Mouse (Mus musculus) 416B (cell line): ENCODE data around the gene Timm13.
A peak's percentile ranks its signal among the peaks of the same experiment; 100 is the strongest.

Source experiments
- DNase-seq: peaks from one replicate; pipeline ENCODE4 v3.0.0; 2011; ENCODE audit warnings: low read depth

Timm13 gene

GRCm38 (mm10) chr10:80862305-80862704, 38.5 kb downstream of the Timm13 start:
- no peak for DNase-seq

DNA sequence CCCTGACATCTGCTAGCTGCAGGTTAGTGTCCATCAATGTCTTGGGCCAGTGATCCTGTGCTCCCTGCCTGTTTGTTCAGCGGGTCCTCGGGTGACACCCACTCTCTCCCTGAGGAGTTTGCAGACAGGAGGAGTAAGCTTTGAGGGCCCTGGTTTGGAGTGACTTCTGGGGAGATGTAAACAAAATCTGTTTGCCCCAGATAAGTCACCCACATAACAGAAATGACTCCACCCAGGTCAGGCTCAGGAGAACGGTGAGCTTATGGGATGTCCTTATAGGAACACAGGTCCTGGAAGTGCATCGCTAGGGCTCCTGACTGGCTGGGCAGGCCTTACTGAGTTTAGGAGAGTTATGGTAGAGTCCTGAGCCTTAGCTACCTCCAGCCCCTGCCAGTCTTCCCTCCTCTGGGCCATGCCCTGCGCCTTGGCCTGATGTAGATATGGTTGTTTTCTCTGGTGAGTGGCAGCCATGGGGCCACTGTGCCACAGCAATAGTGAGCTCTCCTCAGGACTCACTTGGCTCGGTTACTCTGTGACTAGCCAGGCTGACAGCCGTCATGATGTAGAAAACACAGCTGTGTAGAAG, 42.3 kb downstream of the Timm13 start:
- DNase-seq: no peak

DNA sequence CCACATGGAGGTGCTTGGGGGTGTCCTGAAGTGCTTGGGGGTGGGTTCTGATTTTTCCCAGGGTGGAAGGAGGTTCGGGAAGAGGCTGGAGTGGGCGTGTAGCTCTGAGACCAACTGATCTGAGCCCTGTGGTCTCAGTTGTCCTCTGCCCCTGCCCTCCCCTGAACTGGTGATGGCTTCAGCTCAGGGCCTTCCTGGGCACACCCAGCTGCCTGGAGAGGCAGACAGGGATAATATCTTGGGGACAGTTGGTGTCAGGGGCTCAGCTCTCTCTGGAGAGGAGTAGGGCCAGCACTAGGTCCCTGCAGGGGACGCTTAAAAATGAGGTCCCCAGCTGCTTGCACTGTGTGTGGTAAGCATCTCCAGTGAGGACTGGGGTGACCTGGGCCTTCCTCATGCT, 42.9 kb downstream of the Timm13 start:
- no peak for DNase-seq

- no peak for DNase-seq
These were observed 43.4 kb downstream of the Timm13 start for GRCm38 (mm10) chr10:80857386-80857785.

DNA sequence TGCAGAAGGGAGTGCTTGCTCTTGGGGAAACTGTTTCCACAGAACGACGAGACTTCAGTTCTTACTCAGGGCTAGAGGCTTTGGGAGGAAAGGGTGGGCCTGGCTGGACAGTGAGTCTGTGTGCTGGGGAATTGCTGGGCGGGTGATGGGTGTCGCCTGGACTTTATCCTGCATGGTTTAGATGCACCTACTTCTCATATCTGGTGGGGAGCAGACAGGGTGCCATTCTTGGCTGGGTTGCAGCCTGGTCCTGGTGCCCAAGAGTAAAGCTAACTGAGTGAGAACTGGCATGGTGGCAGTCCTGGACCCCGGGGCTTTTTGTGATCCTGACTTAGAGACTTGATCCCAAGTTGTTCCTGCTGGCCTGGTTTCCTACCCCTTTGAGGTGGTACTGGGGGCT, 43.9 kb downstream of the Timm13 start:
- no peak for DNase-seq

- peak; percentile 81 for DNase-seq
These were observed 44.5 kb downstream of the Timm13 start for GRCm38 (mm10) chr10:80856267-80856666.

- peak; percentile 36 for DNase-seq
These were observed 45.1 kb downstream of the Timm13 start for GRCm38 (mm10) chr10:80855749-80856073.

DNA sequence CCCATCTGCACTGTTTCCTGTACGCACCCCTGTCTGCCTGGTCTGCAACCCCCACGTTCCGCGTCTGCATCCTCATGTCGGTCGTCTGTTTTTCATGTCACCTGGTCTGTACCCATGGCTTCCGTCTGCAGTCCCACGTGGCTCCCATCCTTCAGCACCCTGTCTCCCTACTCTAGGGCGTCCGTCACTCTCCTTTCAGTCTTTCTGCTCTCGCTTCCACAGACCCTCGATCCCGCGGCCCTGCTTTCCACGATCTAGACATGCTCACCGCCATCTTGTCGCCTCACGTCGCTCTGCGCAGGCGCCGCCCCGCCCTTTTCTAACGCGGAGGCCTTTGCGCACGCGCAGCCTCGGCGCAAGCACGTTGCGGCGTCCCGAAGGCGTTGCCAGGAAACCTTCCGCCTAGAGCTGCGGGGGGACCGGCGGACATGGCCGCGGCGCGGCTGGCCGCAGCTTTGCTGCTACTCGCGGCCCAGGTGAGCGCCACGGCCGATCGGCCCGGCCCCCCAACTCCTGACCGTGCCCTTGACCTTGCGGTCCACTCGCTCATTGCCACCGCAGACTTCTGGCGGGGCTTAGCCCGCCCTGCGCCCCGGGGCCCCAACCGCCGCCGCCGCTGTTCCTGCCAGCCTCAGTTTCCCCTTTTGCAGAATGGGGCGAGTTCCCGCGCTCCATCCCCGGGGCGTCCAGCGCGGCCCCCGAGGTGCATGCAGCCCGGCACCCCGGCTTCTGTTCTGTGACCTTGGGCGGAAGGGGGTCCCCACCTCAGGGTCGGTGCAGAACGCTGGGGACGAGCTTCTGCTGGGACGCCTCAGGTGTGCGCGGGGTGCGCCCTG, 45.6 kb downstream of the Timm13 start, which contains the start of the genes Lsm7 and Sppl2b:
Gene Lsm7 (minus strand): TSS at position 297 of the 836 bp plus-strand sequence.
Gene Sppl2b (plus strand): TSS at position 363 of the 836 bp plus-strand sequence.
- peak; percentile 94 for DNase-seq
